Mouse (Mus musculus): Measurements from ENCODE around the gene Nav1.

DNA sequence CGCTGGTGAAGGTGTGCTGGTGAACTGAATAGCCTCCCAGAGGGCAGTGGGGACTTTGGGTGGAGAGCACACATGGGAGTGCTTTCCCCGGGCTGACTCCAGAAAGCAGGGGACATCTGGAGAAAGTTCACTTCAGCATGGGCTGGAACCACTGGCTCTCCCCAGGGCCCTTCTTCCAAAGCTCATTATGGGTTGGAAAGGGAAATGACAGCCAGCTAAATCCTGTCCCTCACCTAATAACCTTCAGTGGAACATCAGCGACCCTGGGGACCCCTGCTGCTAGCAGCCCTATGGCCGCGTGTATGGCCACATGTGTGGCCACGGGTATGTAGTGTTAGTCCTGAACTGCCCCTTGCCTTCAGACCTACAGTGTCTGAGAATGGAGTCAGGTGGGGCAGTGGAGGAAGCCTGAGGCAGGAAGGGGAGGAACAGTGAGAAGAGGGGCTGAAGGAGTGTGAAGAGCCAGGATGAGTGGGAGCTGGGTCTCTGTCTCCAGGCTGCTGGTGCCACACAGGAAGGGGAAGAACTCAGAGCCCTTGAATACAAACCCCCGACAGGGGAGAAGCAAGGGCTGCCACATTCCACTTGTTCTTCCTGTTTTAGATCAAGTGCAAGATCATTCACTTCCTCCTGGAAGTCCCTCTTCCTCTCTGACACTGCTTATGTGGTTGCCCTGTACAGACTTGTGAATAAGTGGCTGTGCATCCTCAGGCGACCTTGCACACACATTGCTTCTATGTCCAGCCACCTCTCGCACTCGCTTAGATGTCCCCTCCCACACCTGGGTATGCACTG lies 90.4 kb downstream of the Nav1 start:
- TF ChIP-seq POLR2A (IDR thresholded peaks at IDR 0.05; ENCODE audit: extremely low read depth, insufficient read depth, low read length) (no peak), CTCF (IDR thresholded peaks at IDR 0.05; ENCODE audit: low read depth, low read length) (no peak)

Data from liver, adult 2 months (tissue).